Mouse (Mus musculus) forebrain, postnatal 0 days (tissue): ENCODE data around the gene Cd160. TPM values are rescaled to one million over a fixed set of nuclear protein-coding genes. Genes with fewer than 3 reads are reported as not detected.

ENCODE experiments used
- ATAC-seq: fragments of 200-750 bp; cut with Nextera tagmentation; 2 replicates; pipeline ENCODE4 v1.8.0; 2017; ENCODE audit warnings: mild to moderate bottlenecking, moderate library complexity
- DNase-seq: peaks from one replicate; pipeline ENCODE4 v3.0.0-alpha.2; 2015
- H3K27ac ChIP-seq: fragments of 300-500 bp; sonication (generic); 2 replicates; pipeline ENCODE4 v1.5.1; 2014; ENCODE audit warnings: low read depth, mild to moderate bottlenecking, antibody characterized with exemption, low read length, moderate library complexity, mixed read lengths
- H3K27me3 ChIP-seq: fragments of 300-500 bp; sonication (generic); 2 replicates; pipeline ENCODE4 v1.6.1; 2014; ENCODE audit warnings: mild to moderate bottlenecking, low read length, mixed read lengths; ENCODE audit not compliant: insufficient read depth
- H3K36me3 ChIP-seq: fragments of 300-500 bp; sonication (generic); 2 replicates; pipeline ENCODE4 v1.6.1; 2014; ENCODE audit warnings: mild to moderate bottlenecking, moderate library complexity; ENCODE audit not compliant: insufficient read depth
- H3K4me1 ChIP-seq: fragments of 300-500 bp; sonication (generic); 2 replicates; pipeline ENCODE4 v1.6.1; 2014; ENCODE audit warnings: antibody characterized with exemption; ENCODE audit not compliant: insufficient read depth
- H3K4me2 ChIP-seq: fragments of 300-500 bp; sonication (generic); 2 replicates; pipeline ENCODE4 v1.6.1; 2014; ENCODE audit warnings: low read depth, mild to moderate bottlenecking, moderate library complexity
- H3K4me3 ChIP-seq: fragments of 300-500 bp; sonication (generic); 2 replicates; pipeline ENCODE4 v1.5.1; 2014; ENCODE audit warnings: low read depth, low read length, mixed read lengths
- H3K9ac ChIP-seq: fragments of 300-500 bp; sonication (generic); 2 replicates; pipeline ENCODE4 v1.6.1; 2014; ENCODE audit warnings: mild to moderate bottlenecking
- H3K9me3 ChIP-seq: fragments of 300-500 bp; sonication (generic); 2 replicates; pipeline ENCODE4 v1.6.1; 2016; ENCODE audit warnings: low read length
- CTCF ChIP-seq: sonication (generic); IDR thresholded peaks from 2 replicates; pipeline ENCODE4 v1.5.1; 2016; ENCODE audit warnings: antibody characterized with exemption, control low read depth, low read depth
- WGBS: fragments of 180-500 bp; shearing (Covaris S2); extraction: QIAGEN DNeasy Blood & Tissue Kit; methylation state at CpG from one replicate; pipeline ENCODE4 v1.1.7; 2014; 5-methylcytosine and 5-hydroxymethylcytosine counted together
- polyA plus RNA-seq: library from polyadenylated mRNA; unstranded; fragments of >200 nt; fragmentation: Nextera tagmentation; extraction: Ambion mirVana; gene quantifications from 2 replicates; pipeline ENCODE4 v1.2.1, GENCODE M21; 2015
- total RNA-seq: library from RNA; depleted of rRNA; stranded (reverse); fragments of >200 nt; gene quantifications from 2 replicates; pipeline ENCODE4 v1.2.3, GENCODE M21; 2014

Cd160 gene
- total and polyA plus RNA-seq, 2 experiments from 2014 or later, result 0.10 TPM; not detected in 1

GRCm38 (mm10) chr3:96832930-96833329 lies 3.8 kb upstream of the Cd160 start:
- DNase-seq (no peak), ATAC-seq (no peak)
- H3K36me3 ChIP-seq, result no peaks in the 10 kb centered on the region
- H3K27me3 ChIP-seq, result no peaks in the 10 kb centered on the region
- WGBS, result 36% methylated on average over 5 of the region's 5 CpGs
- H3K9me3 ChIP-seq, result no peaks in the 10 kb centered on the region
- no peak overlapping the region for H3K4me2 ChIP-seq
- no peak overlapping the region for H3K4me3 ChIP-seq
- H3K4me1 ChIP-seq, result no peaks in the 10 kb centered on the region
- TF ChIP-seq CTCF, result no peak
- H3K27ac ChIP-seq, result no peak overlapping the region
- H3K9ac ChIP-seq, result no peak overlapping the region

- no peak for TF ChIP-seq CTCF
- Histone ChIP-seq H3K27me3 (no peaks in the 10 kb centered on the region), H3K9me3 (no peaks in the 10 kb centered on the region), H3K4me1 (no peaks in the 10 kb centered on the region), H3K4me3 (no peak overlapping the region), H3K36me3 (no peaks in the 10 kb centered on the region), H3K4me2 (no peak overlapping the region), H3K9ac (no peak overlapping the region), H3K27ac (no peak overlapping the region)
- ATAC-seq (no peak), DNase-seq (no peak)
- WGBS, result 85% methylated on average over 10 of the region's 10 CpGs
Measured at GRCm38 (mm10) chr3:96829856-96830255, 705 bp upstream of the Cd160 start.

- Histone ChIP-seq H3K4me2 (no peak overlapping the region), H3K9me3 (no peaks in the 10 kb centered on the region), H3K9ac (no peak overlapping the region), H3K4me1 (no peaks in the 10 kb centered on the region), H3K27me3 (no peaks in the 10 kb centered on the region), H3K36me3 (no peaks in the 10 kb centered on the region), H3K27ac (no peak overlapping the region), H3K4me3 (no peak overlapping the region)
- DNase-seq (peak; percentile 18), ATAC-seq (peak; percentile 36)
- TF ChIP-seq CTCF, result no peak
- 28% methylated on average over 15 of the region's 15 CpGs for WGBS
Measured at GRCm38 (mm10) chr3:96828308-96828864, 765 bp downstream of the Cd160 start.

- Histone ChIP-seq H3K27ac (no peak overlapping the region), H3K27me3 (no peaks in the 10 kb centered on the region), H3K9me3 (no peaks in the 10 kb centered on the region), H3K9ac (no peak overlapping the region), H3K4me1 (no peaks in the 10 kb centered on the region), H3K36me3 (no peaks in the 10 kb centered on the region), H3K4me2 (no peak overlapping the region), H3K4me3 (no peak overlapping the region)
- no peak for TF ChIP-seq CTCF
- ATAC-seq, result no peak
- WGBS, result 38% methylated on average over 11 of the region's 11 CpGs
- DNase-seq, result no peak
Measured at GRCm38 (mm10) chr3:96825261-96825660, 3.9 kb downstream of the Cd160 start.

- DNase-seq (no peak), ATAC-seq (no peak)
- no peak overlapping the region for H3K4me3 ChIP-seq
- no peak overlapping the region for H3K27ac ChIP-seq
- TF ChIP-seq CTCF, result no peak
- WGBS, result 65% methylated on average over 12 of the region's 12 CpGs
- no peak overlapping the region for H3K9ac ChIP-seq
- no peaks in the 10 kb centered on the region for H3K4me1 ChIP-seq
- no peak overlapping the region for H3K4me2 ChIP-seq
- no peaks in the 10 kb centered on the region for H3K36me3 ChIP-seq
- H3K27me3 ChIP-seq, result no peaks in the 10 kb centered on the region
- H3K9me3 ChIP-seq, result no peaks in the 10 kb centered on the region
Measured at GRCm38 (mm10) chr3:96824614-96825013, 4.5 kb downstream of the Cd160 start.

- no peak for ATAC-seq
- no peaks in the 10 kb centered on the region for H3K9me3 ChIP-seq
- H3K27me3 ChIP-seq, result no peaks in the 10 kb centered on the region
- no peak for TF ChIP-seq CTCF
- DNase-seq, result no peak
- H3K4me2 ChIP-seq, result no peak overlapping the region
- H3K4me1 ChIP-seq, result no peaks in the 10 kb centered on the region
- no peak overlapping the region for H3K4me3 ChIP-seq
- 72% methylated on average over 3 of the region's 3 CpGs for WGBS
- H3K36me3 ChIP-seq, result no peaks in the 10 kb centered on the region
- H3K27ac ChIP-seq, result no peak overlapping the region
- no peak overlapping the region for H3K9ac ChIP-seq
Measured at GRCm38 (mm10) chr3:96823701-96824100, 5.5 kb downstream of the Cd160 start.

GRCm38 (mm10) chr3:96821581-96821980 lies 7.6 kb downstream of the Cd160 start:
- no peaks in the 10 kb centered on the region for H3K4me1 ChIP-seq
- no peaks in the 10 kb centered on the region for H3K27me3 ChIP-seq
- no peak overlapping the region for H3K9ac ChIP-seq
- no peak overlapping the region for H3K4me2 ChIP-seq
- ATAC-seq, result no peak
- H3K4me3 ChIP-seq, result no peak overlapping the region
- no peak for TF ChIP-seq CTCF
- H3K27ac ChIP-seq, result no peak overlapping the region
- DNase-seq, result no peak
- no peaks in the 10 kb centered on the region for H3K36me3 ChIP-seq
- no peaks in the 10 kb centered on the region for H3K9me3 ChIP-seq
- 88% methylated on average over 4 of the region's 4 CpGs for WGBS
